Mouse (Mus musculus) heart, adult 8-10 months (tissue): ENCODE measurements around the gene Fyn. TPM values are rescaled to one million over a fixed set of nuclear protein-coding genes. Genes with fewer than 3 reads are reported as not detected.
A peak's percentile ranks its signal among the peaks of the same experiment; 100 is the strongest.

Experiments
- DNase-seq: peaks from one replicate; pipeline ENCODE4 v3.0.0; 2022; ENCODE audit warnings: low spot score
- total RNA-seq, 4 experiments: library from RNA; stranded (reverse); gene quantifications; 2 replicates each; pipeline ENCODE4 v1.2.4; 2022

Fyn gene
- total RNA-seq, 4 experiments from 2014 or later, result 22.4 to 27.6 (median 24.2) TPM

- no peak for DNase-seq
Measured at GRCm38 (mm10) chr10:39378025-39378603, 9.5 kb downstream of the Fyn start.

DNA sequence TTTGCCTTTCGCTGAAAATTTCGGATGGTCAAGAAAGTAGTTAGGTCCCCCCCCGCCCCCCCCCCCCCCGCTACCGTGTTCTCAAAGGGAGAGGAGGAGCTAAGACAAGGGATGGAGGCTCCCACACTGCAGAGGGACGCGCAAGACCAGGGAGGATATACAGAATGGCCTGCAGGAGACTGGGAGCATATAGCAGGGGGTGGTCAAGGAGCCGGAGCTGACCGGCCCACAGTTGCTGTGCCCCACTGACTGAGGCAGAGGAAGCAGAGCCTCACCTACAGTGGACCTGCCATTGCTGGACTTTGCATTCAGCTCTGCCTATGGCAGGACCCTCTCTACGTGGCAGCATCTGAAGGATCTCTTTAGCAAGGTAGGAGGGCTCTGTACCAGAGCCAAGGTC lies 10.6 kb downstream of the Fyn start:
- no peak for DNase-seq

DNA sequence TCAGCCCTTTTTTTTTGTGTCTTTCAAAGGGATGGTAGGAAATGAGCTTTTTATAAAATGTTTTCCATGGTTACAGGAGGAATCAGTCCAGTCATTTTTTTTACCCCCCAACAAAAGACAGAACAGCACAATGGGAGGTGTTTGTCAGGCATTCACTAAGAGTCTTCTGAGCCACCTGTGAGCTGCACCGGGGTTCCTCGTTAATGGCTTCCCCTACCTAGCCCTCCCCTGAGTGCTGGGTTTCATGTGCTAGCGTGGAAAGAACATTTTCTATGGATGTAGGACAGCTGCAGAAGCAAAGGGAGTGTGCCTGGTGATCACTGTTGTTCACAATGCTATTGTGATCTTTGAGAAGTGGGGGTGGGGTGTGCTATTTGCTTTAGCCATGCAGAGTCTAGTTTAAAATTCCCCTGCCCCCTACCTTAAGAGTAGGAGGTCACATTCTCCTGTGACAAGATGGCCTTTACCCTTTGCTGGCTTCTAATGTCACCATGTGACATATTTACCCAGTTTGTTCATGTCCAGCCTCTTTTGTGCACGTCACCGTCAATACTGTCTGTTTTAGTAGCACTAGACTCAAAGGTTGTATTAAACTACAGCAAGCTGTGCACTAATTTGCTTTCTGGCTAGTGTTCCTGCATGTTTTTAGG lies 11.2 kb downstream of the Fyn start:
- DNase-seq, result no peak

GRCm38 (mm10) chr10:39385259-39385658 lies 16.6 kb downstream of the Fyn start:
- no peak for DNase-seq

GRCm38 (mm10) chr10:39386203-39386602 lies 17.5 kb downstream of the Fyn start:
- DNase-seq, result no peak

GRCm38 (mm10) chr10:39387024-39387423 lies 18.4 kb downstream of the Fyn start:
- DNase-seq, result no peak

- no peak for DNase-seq
Measured at GRCm38 (mm10) chr10:39387556-39387955, 18.9 kb downstream of the Fyn start.

DNA sequence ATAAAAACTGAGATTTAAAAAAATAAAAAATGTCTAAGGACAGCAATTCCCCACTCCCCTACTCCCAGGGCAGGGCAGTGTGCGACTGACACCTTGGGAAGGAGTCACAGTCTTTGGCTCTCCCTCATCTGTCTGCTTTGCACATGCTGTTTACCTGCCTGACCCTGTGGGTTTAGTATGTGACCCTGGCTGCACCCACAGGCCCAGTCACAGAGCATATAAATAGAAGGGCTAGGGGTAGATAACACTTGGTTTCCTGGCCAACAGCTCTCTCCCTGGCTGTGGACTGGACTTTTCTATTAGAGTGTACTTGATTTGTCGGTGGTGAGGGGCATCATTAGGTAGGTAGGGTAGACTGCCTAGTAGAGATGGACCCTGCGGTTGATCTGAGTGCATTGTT lies 19.5 kb downstream of the Fyn start:
- DNase-seq, result no peak

DNA sequence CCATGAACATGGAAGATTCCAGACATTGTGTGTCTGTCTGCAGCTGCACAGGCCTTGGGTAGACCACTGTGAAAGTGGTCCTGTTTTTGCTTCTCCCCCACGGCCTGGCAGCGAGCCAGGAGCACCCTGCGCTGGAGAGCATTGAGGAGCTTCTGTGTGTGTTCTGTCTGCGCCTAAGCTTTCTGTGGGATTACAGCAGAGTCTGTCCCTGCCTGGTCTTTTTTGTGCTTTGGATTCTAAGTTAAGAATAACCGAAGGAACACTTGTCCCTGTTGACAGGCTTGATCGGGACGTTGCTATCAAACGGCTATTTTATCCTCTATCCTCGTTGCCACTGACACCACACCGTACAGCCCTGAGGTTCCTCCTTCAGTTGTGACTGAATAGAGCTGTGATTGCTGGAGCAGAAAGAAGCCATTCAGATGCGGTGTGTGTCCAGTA lies 20.8 kb downstream of the Fyn start:
- peak; percentile 53 for DNase-seq

DNA sequence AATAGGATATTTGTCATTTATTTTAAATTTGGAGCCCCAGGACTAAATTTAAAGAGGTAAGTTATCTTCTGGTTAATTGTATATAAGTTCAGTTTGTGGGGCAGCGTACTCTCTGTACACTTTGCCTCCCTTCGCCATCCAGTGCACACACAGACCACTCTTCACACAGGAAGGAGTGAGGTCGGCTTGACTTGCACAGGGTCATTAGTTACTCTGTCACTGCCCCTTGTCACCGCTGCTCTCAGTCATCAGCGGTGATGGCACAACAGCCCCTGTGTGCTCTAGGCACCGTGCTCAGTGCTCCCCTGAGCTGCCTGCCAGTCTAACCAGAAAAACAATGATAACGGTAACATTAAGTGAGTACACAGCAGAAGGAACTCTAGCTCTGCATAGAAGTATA lies 21.9 kb downstream of the Fyn start:
- no peak for DNase-seq

DNA sequence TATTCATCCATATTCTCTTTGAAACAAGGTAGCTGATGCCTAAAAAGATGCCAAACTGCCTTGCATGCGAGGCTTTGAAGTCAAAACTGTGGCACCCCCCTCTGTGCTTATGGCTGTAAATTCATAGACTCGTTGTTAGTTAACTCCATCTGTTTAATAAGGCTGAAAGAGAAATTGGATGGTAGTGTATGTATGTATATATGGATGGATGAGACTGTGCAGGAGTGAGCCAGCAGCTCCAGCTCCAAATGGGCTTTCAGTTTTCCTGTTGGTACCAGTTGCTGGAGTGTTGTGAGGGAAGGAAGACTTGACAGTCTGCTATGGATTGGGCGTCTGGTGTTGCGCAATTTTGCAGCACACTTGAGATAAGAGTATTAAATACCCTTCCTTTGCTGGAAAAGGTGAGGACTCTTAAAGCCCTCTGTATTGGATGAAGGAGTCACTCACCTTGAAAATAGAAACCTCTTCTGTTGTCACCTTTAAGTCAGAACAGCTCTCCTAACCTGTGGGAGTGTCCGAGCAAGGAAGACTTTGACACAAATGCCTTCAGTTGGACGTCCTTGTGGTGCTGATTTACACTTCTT lies 24.3 kb downstream of the Fyn start:
- DNase-seq, result no peak

DNA sequence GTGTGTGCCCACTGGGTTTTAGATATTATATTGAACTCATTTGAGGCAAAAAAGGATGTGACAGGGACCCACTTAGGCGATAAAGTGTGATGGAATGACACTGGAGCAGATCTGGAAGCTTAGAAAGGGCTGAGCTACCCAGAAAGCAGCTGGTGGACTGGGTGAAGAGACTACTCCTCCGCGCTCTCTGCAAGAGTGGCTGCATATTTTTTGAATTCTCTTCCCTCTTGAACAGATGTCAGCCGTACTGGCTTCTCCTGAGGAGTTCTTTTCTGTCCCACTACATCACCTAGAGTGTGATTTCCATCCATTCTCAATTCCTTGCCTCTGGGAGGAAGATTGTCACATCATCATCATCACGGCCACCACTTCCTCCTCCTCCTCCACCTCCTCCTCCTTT lies 26.9 kb downstream of the Fyn start:
- DNase-seq, result no peak

- no peak for DNase-seq
Measured at GRCm38 (mm10) chr10:39398924-39399323, 30.3 kb downstream of the Fyn start.

DNA sequence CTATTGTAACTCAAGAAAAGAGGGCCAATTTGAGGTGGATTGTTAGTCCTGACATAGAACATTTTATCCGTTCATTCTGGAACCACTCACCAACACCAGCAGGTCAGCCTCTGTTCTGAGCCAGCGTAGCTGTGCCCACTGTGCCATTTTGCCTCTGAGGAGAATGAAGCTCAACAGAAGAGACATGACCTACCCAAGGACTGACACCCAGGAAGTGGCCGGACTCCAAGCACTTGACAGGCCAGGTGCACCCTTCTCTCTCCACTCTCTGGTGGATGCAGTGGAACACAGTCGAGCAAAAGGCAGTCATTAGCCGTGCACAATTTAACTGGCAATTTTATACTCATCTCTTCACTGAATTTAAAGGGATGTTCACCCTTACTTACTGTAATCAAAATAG lies 31.5 kb downstream of the Fyn start:
- no peak for DNase-seq

DNA sequence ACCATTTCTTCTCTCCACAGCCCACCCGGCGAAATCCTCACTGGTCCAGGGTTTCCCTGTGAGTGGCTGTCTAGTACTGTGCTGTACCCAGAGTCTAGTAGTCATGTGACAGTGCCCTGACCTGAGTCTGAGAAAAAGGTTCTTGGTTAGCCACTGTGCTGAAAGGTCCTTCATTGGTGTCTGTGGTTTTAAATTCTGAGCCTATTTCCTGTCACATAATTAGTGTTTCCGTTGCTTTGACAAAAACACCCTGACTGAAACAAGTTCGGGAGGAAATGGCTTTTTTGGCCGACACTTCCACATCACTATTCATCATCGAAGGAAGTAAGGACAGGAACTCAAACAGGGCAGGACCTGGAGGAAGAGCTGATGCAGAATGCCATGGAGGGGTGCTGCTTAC lies 33.8 kb downstream of the Fyn start:
- DNase-seq, result no peak

DNA sequence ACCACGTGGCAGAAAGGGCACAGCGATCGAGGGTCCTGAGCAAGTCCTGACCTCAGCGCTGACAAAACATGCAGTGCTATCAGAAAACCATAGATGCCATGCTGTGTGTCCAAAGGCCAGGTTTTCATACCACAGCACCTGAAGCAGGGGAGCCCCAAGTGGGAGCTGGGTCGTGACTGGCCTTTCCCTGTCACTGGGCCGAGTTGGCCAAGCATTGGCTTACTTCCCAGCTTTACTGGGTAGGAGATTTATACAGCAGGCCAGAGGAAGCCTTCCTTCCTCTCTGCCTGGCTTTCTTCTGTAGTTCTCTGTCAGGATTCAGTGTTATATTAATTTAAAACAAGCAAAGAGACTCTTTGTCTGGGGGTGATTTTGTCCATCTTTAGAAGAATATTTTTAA lies 35.1 kb downstream of the Fyn start:
- no peak for DNase-seq

GRCm38 (mm10) chr10:39404175-39404574 lies 35.5 kb downstream of the Fyn start:
- no peak for DNase-seq

GRCm38 (mm10) chr10:39405982-39406797 lies 37.5 kb downstream of the Fyn start:
- DNase-seq, result no peak

DNA sequence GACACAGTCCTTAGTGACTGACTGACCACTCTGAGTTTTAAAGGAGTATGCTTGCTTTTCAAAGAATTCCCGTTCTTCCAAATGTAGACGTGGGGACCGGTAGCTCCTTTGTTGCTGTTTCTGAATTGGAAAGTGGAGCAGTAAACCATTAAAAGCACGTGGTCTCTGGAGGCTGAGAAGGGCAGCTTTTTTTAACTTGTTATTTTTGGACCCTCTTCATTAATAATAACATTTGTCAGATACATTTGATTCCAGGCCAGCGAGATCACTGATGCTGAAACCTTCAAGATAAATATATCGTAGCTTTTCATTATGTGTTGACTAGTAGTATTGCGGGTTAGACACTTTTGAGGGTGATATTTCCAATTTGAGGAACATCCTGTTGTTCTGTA lies 38.1 kb downstream of the Fyn start:
- DNase-seq, result no peak

GRCm38 (mm10) chr10:39407553-39407952 lies 38.9 kb downstream of the Fyn start:
- no peak for DNase-seq

- no peak for DNase-seq
Measured at GRCm38 (mm10) chr10:39409602-39410001, 40.9 kb downstream of the Fyn start.

GRCm38 (mm10) chr10:39410151-39410649 lies 41.5 kb downstream of the Fyn start:
- DNase-seq, result no peak
